Mouse (Mus musculus) lung, embryonic 14.5 days (tissue): ENCODE data around the gene Morn5. TPM values are rescaled to one million over a fixed set of nuclear protein-coding genes. Genes with fewer than 3 reads are reported as not detected.

Experiments used
- ATAC-seq: fragments of 200-750 bp; cut with Nextera tagmentation; 2 replicates; pipeline ENCODE4 v1.8.0; 2017; ENCODE audit warnings: mild to moderate bottlenecking, moderate TSS enrichment, moderate library complexity; ENCODE audit not compliant: insufficient read depth
- DNase-seq: peaks from one replicate; pipeline ENCODE4 v3.0.0-alpha.2; 2015
- H3K27ac ChIP-seq: fragments of 300-500 bp; sonication (generic); 2 replicates; pipeline ENCODE4 v1.5.1; 2014; ENCODE audit warnings: low read depth, mild to moderate bottlenecking, moderate library complexity
- H3K27me3 ChIP-seq: fragments of 300-500 bp; sonication (generic); 2 replicates; pipeline ENCODE4 v1.6.1; 2014; ENCODE audit warnings: low read length, control low read depth; ENCODE audit not compliant: insufficient read depth
- H3K36me3 ChIP-seq: fragments of 300-500 bp; sonication (generic); 2 replicates; pipeline ENCODE4 v1.6.1; 2014; ENCODE audit warnings: control low read depth; ENCODE audit not compliant: insufficient read depth
- H3K4me1 ChIP-seq: fragments of 300-500 bp; sonication (generic); 2 replicates; pipeline ENCODE4 v1.6.1; 2014; ENCODE audit warnings: antibody characterized with exemption, control low read depth; ENCODE audit not compliant: insufficient read depth
- H3K4me2 ChIP-seq: fragments of 300-500 bp; sonication (generic); 2 replicates; pipeline ENCODE4 v1.6.1; 2014; ENCODE audit warnings: mild to moderate bottlenecking
- H3K4me3 ChIP-seq: fragments of 300-500 bp; sonication (generic); 2 replicates; pipeline ENCODE4 v1.5.1; 2014; ENCODE audit warnings: low read depth, low read length
- H3K9ac ChIP-seq: fragments of 300-500 bp; sonication (generic); 2 replicates; pipeline ENCODE4 v1.6.1; 2014
- H3K9me3 ChIP-seq: fragments of 300-500 bp; sonication (generic); 2 replicates; pipeline ENCODE4 v1.6.1; 2016; ENCODE audit warnings: low read depth, low read length, control low read depth
- CTCF ChIP-seq: IDR thresholded peaks from 2 replicates; pipeline ENCODE4 v1.5.1; 2016; ENCODE audit warnings: antibody characterized with exemption, low read depth
- WGBS: fragments of 180-500 bp; shearing (Covaris S2); extraction: QIAGEN DNeasy Blood & Tissue Kit; methylation state at CpG from one replicate; pipeline ENCODE4 v1.1.7; 2014; 5-methylcytosine and 5-hydroxymethylcytosine counted together
- polyA plus RNA-seq: library from polyadenylated mRNA; unstranded; fragments of >200 nt; fragmentation: Nextera tagmentation; extraction: Ambion mirVana; gene quantifications from 2 replicates; pipeline ENCODE4 v1.2.1, GENCODE M21; 2014

Morn5 gene
- polyA plus RNA-seq = 0.54 and 1.0 TPM in 2 replicates

GRCm38 (mm10) chr2:36048748-36049566 is at the start of gene Morn5, which contains the start of gene Ndufa8:
Morn5 (plus strand) TSS chr2:36049458.
Ndufa8 (minus strand) TSS chr2:36049406.
- peak; percentile 99 for DNase-seq
- TF ChIP-seq CTCF = no peak
- peaks cover 4% of the 10 kb centered on the region for H3K4me1 ChIP-seq
- peak; percentile 97 for ATAC-seq
- H3K36me3 ChIP-seq = peaks cover 10% of the 10 kb centered on the region
- H3K4me3 ChIP-seq = peak within 1 kb of the TSS; percentile 71
- WGBS = 1% methylated on average over 44 of the region's 44 CpGs
- peak within 1 kb of the TSS; percentile 66 for H3K9ac ChIP-seq
- H3K9me3 ChIP-seq = no peaks in the 10 kb centered on the region
- peak within 1 kb of the TSS; percentile 74 for H3K4me2 ChIP-seq
- no peaks in the 10 kb centered on the region for H3K27me3 ChIP-seq
- 0 out of 2 replicates have a peak within 1 kb of the TSS, but pooled peaks have one; percentile 48 for H3K27ac ChIP-seq

DNA sequence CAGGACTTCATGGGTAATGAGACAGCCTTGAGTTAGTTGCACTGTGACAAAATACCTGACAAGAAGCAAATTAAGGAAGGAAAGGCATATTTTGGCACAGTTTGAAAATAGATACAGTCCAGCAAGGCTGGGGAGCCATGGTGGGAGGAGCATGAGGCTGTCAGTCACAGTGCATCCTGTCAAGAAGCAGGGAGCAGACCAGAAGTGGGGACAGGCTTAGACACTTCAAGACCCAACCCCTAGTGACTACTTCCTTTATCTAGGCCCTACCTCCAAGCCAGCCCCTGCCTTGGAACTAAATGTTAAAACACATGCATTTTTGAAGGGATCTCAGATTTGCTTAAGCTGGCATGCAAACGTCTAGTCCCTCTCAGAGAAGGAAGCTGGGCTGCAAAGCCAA is 48.9 kb upstream of the Morn5 start:
- no peaks in the 10 kb centered on the region for H3K9me3 ChIP-seq
- H3K4me3 ChIP-seq = no peak overlapping the region
- H3K27ac ChIP-seq = no peak overlapping the region
- H3K36me3 ChIP-seq = no peaks in the 10 kb centered on the region
- no peak for ATAC-seq
- no peak for TF ChIP-seq CTCF
- H3K9ac ChIP-seq = no peak overlapping the region
- no peaks in the 10 kb centered on the region for H3K4me1 ChIP-seq
- H3K27me3 ChIP-seq = no peaks in the 10 kb centered on the region
- 23% methylated on average over 1 of the region's 1 CpGs for WGBS
- no peak for DNase-seq
- H3K4me2 ChIP-seq = no peak overlapping the region

DNA sequence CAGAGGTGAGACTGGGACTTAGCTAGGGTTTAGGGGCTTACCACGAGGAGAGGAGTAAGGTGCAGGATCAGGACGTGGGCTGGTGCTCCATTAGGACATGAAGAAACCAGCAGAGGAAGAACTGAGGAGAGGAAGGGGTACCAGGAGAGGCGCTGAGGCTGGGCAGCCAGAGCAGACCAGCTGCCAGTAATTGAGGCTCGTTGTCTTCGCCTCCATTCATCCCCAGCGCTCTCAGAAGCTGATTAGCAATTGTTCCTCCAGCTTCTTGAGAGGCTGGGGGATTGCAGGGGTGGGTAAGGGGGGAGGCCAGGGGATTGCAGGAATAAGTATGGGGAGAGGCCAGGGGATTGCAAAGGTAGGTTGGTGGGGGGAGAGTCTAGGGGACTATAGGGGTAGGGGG is 47.1 kb upstream of the Morn5 start:
- H3K4me1 ChIP-seq = no peaks in the 10 kb centered on the region
- no peaks in the 10 kb centered on the region for H3K36me3 ChIP-seq
- no peak overlapping the region for H3K9ac ChIP-seq
- no peak overlapping the region for H3K4me3 ChIP-seq
- no peak for DNase-seq
- no peak overlapping the region for H3K27ac ChIP-seq
- H3K27me3 ChIP-seq = no peaks in the 10 kb centered on the region
- ATAC-seq = no peak
- no peak for TF ChIP-seq CTCF
- H3K4me2 ChIP-seq = no peak overlapping the region
- WGBS = 41% methylated on average over 6 of the region's 6 CpGs
- H3K9me3 ChIP-seq = no peaks in the 10 kb centered on the region

GRCm38 (mm10) chr2:36008071-36008470 is 41.2 kb upstream of the Morn5 start:
- Histone ChIP-seq H3K36me3 (no peaks in the 10 kb centered on the region), H3K27me3 (peaks cover 9% of the 10 kb centered on the region), H3K9ac (no peak overlapping the region), H3K4me1 (no peaks in the 10 kb centered on the region; the same call in 1 of the 2 replicates), H3K4me3 (no peak overlapping the region), H3K4me2 (no peak overlapping the region), H3K27ac (no peak overlapping the region), H3K9me3 (no peaks in the 10 kb centered on the region)
- ATAC-seq (no peak), DNase-seq (peak; percentile 84)
- 22% methylated on average over 1 of the region's 1 CpGs for WGBS
- TF ChIP-seq CTCF = peak; percentile 86

GRCm38 (mm10) chr2:36009386-36009785 is 39.9 kb upstream of the Morn5 start:
- peak; percentile 41 for ATAC-seq
- Histone ChIP-seq H3K9ac (no peak overlapping the region), H3K27ac (no peak overlapping the region), H3K27me3 (peaks cover 9% of the 10 kb centered on the region), H3K4me3 (no peak overlapping the region), H3K4me2 (no peak overlapping the region), H3K36me3 (no peaks in the 10 kb centered on the region), H3K9me3 (no peaks in the 10 kb centered on the region), H3K4me1 (no peaks in the 10 kb centered on the region; the same call in 1 of the 2 replicates)
- DNase-seq = peak; percentile 91
- TF ChIP-seq CTCF = peak; percentile 85
- WGBS = 23% methylated on average over 4 of the region's 4 CpGs

DNA sequence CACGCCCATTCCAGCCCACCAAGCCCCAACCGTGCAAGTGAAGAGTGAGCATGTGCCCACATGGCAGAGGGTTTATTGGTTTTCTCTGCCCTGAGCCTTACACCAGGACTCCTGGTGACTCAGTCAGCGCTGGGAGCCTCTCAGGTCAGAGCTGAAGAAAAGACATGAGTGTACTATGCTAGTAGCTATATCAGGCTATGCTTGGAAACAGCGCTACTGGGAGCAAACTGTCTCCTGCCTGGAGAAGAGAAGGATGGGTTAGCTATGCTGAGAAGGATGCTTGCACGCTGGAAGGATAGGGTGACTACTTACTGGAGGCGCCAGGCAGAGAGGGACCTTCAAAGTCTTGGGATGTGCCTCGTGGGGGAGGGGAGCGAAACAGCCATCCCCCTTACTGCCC is 38.7 kb upstream of the Morn5 start:
- 46% methylated on average over 8 of the region's 8 CpGs for WGBS

GRCm38 (mm10) chr2:36011331-36011825 is 37.9 kb upstream of the Morn5 start:
- Histone ChIP-seq H3K9ac (peak overlapping the region; percentile 53), H3K4me3 (peak overlapping the region; percentile 32), H3K4me1 (no peaks in the 10 kb centered on the region; the same call in 1 of the 2 replicates), H3K36me3 (no peaks in the 10 kb centered on the region), H3K4me2 (peak overlapping the region; percentile 64), H3K9me3 (no peaks in the 10 kb centered on the region), H3K27ac (no peak overlapping the region), H3K27me3 (peaks cover 9% of the 10 kb centered on the region)
- TF ChIP-seq CTCF = no peak
- peak; percentile 60 for DNase-seq
- peak; percentile 41; the same call in 1 of the 2 replicates for ATAC-seq
- WGBS = under 1% methylated on average over 44 of the region's 44 CpGs

More for the DNA sequence above, 38.7 kb upstream of the Morn5 start:
- TF ChIP-seq CTCF = no peak
- Histone ChIP-seq H3K4me1 (no peaks in the 10 kb centered on the region; the same call in 1 of the 2 replicates), H3K27me3 (peaks cover 9% of the 10 kb centered on the region), H3K9ac (no peak overlapping the region), H3K4me3 (no peak overlapping the region), H3K36me3 (no peaks in the 10 kb centered on the region), H3K4me2 (peak overlapping the region; percentile 64; the same call in 1 of the 2 replicates), H3K27ac (no peak overlapping the region), H3K9me3 (no peaks in the 10 kb centered on the region)
- DNase-seq (no peak), ATAC-seq (no peak)
